Comparison of ENCODE assay signal across 7 mouse cellular contexts in the genomic region with DNA sequence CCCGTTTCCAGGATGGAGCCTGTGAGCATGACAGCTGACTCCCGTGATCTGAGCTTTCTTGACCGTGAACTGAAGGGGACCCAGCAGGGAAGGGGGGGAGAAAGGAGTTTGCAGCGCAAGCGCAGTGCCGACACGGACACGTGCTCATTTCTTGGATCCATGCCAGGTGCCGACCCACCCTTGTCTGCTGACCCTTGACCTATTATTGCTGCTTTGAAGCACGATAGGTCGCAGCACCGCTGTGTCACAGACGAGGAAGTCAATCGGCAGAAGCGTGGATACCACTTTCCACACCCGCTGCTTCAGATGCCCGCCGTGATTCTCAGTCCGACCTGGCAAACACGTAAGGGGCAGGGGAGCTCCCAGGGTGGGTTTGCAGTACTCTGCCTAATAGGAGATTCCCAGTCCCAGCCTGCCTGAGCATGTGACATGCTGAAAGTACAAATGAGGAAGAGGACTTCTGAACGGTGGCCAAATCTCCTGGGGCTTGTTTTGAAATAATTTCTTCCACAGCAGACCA. TPM values are rescaled to one million over a fixed set of nuclear protein-coding genes. Genes with fewer than 3 reads are reported as not detected.
DNase-seq lines count a peak whose midpoint lies in the region; ATAC-seq and TF ChIP-seq lines count a peak whose summit lies in the region.

No protein-coding gene starts in this region.

- no peak overlapping the region for H3K4me3 ChIP-seq in midbrain, embryonic 11.5 days (ENCODE audit: low read depth, low read length)
- no peak overlapping the region for H3K4me3 ChIP-seq in midbrain, embryonic 10.5 days
- no peak overlapping the region for H3K4me3 ChIP-seq in forebrain, postnatal 0 days (ENCODE audit: low read depth, low read length)
- H3K4me3 ChIP-seq in kidney, postnatal 0 days (replicated peaks; ENCODE audit: low read depth, low read length), result no peak overlapping the region
- H3K4me3 ChIP-seq in neural tube, embryonic 12.5 days, result no peak overlapping the region

- no peaks in the 10 kb centered on the region for H3K27me3 ChIP-seq in midbrain, embryonic 11.5 days (ENCODE audit: control insufficient read depth, insufficient read depth, low read length)
- H3K27me3 ChIP-seq in midbrain, embryonic 10.5 days (ENCODE audit: low read depth, poor library complexity, severe bottlenecking), result no peaks in the 10 kb centered on the region
- H3K27me3 ChIP-seq in forebrain, postnatal 0 days (ENCODE audit: insufficient read depth, low read length), result no peaks in the 10 kb centered on the region
- H3K27me3 ChIP-seq in kidney, postnatal 0 days (ENCODE audit: insufficient read depth, low read length), result no peaks in the 10 kb centered on the region
- no peaks in the 10 kb centered on the region for H3K27me3 ChIP-seq in neural tube, embryonic 12.5 days (replicated peaks)

- no peak for ATAC-seq in midbrain, embryonic 11.5 days (ENCODE audit: low FRiP score)
- peak; percentile 23; the same call in 1 of the 2 replicates for ATAC-seq in forebrain, postnatal 0 days
- peak; percentile 62; the same call in 1 of the 2 replicates for ATAC-seq in kidney, postnatal 0 days (replicated peaks; ENCODE audit: low FRiP score, low read depth)
- ATAC-seq in neural tube, embryonic 12.5 days (ENCODE audit: low FRiP score, low read depth), result peak; percentile 44

- H3K9ac ChIP-seq in midbrain, embryonic 11.5 days (ENCODE audit: low read length), result no peak overlapping the region
- H3K9ac ChIP-seq in forebrain, postnatal 0 days, result no peak overlapping the region
- no peak overlapping the region for H3K9ac ChIP-seq in kidney, postnatal 0 days (ENCODE audit: low read depth, low read length)
- H3K9ac ChIP-seq in neural tube, embryonic 12.5 days, result no peak overlapping the region

- 75% methylated on average over 21 of the region's 21 CpGs for WGBS in midbrain, embryonic 11.5 days
- 80% methylated on average over 21 of the region's 21 CpGs for WGBS in midbrain, embryonic 10.5 days
- 63% methylated on average over 21 of the region's 21 CpGs for WGBS in forebrain, postnatal 0 days
- WGBS in kidney, postnatal 0 days, result 47% methylated on average over 21 of the region's 21 CpGs
- WGBS in neural tube, embryonic 12.5 days, result 64% methylated on average over 21 of the region's 21 CpGs

- no peak overlapping the region for H3K4me2 ChIP-seq in midbrain, embryonic 11.5 days
- H3K4me2 ChIP-seq in forebrain, postnatal 0 days (ENCODE audit: low read depth), result peak overlapping the region; percentile 28; the same call in 1 of the 2 replicates
- peak overlapping the region; percentile 30 for H3K4me2 ChIP-seq in kidney, postnatal 0 days (ENCODE audit: low read length)
- H3K4me2 ChIP-seq in neural tube, embryonic 12.5 days (replicated peaks), result peak overlapping the region; percentile 45

- no peaks in the 10 kb centered on the region for H3K36me3 ChIP-seq in midbrain, embryonic 11.5 days (ENCODE audit: control insufficient read depth, insufficient read depth, low read length)
- no peaks in the 10 kb centered on the region for H3K36me3 ChIP-seq in midbrain, embryonic 10.5 days
- H3K36me3 ChIP-seq in forebrain, postnatal 0 days (ENCODE audit: insufficient read depth), result no peaks in the 10 kb centered on the region
- no peaks in the 10 kb centered on the region for H3K36me3 ChIP-seq in kidney, postnatal 0 days (ENCODE audit: insufficient read depth, low read length)
- H3K36me3 ChIP-seq in neural tube, embryonic 12.5 days, result no peaks in the 10 kb centered on the region

- TF ChIP-seq CTCF in forebrain, postnatal 0 days (IDR thresholded peaks at IDR 0.05; ENCODE audit: low read depth), result no peak
- TF ChIP-seq CTCF in kidney, postnatal 0 days (IDR thresholded peaks at IDR 0.05; ENCODE audit: low read depth), result no peak

- no peaks in the 10 kb centered on the region for H3K9me3 ChIP-seq in midbrain, embryonic 11.5 days (ENCODE audit: control insufficient read depth, low read length)
- no peaks in the 10 kb centered on the region for H3K9me3 ChIP-seq in midbrain, embryonic 10.5 days (replicated peaks)
- no peaks in the 10 kb centered on the region for H3K9me3 ChIP-seq in forebrain, postnatal 0 days (ENCODE audit: low read length)
- no peaks in the 10 kb centered on the region for H3K9me3 ChIP-seq in kidney, postnatal 0 days (replicated peaks; ENCODE audit: low read length)
- H3K9me3 ChIP-seq in neural tube, embryonic 12.5 days, result no peaks in the 10 kb centered on the region

- DNase-seq in midbrain, embryonic 11.5 days (ENCODE audit: low spot score, missing footprints), result peak; percentile 78
- DNase-seq in midbrain, embryonic 10.5 days (ENCODE audit: low spot score), result no peak
- peak; percentile 79 for DNase-seq in cerebellum, adult 9-10 months
- no peak for DNase-seq in forebrain, postnatal 0 days
- DNase-seq in kidney, postnatal 0 days (ENCODE audit: low spot score), result peak; percentile 37
- DNase-seq in natural killer cell, adult 2 months (ENCODE audit: low spot score in 2 of 2), result no peak

- no peaks in the 10 kb centered on the region for H3K4me1 ChIP-seq in midbrain, embryonic 11.5 days (ENCODE audit: control insufficient read depth, insufficient read depth, low read length)
- no peaks in the 10 kb centered on the region for H3K4me1 ChIP-seq in midbrain, embryonic 10.5 days
- H3K4me1 ChIP-seq in forebrain, postnatal 0 days (ENCODE audit: insufficient read depth), result no peaks in the 10 kb centered on the region
- no peaks in the 10 kb centered on the region for H3K4me1 ChIP-seq in kidney, postnatal 0 days (replicated peaks; ENCODE audit: insufficient read depth, low read length)
- H3K4me1 ChIP-seq in neural tube, embryonic 12.5 days, result no peaks in the 10 kb centered on the region; the same call in 1 of the 2 replicates

- no peak overlapping the region for H3K27ac ChIP-seq in midbrain, embryonic 11.5 days (ENCODE audit: low read depth, low read length)
- H3K27ac ChIP-seq in midbrain, embryonic 10.5 days (replicated peaks), result no peak overlapping the region
- no peak overlapping the region for H3K27ac ChIP-seq in forebrain, postnatal 0 days (ENCODE audit: low read depth, low read length)
- no peak overlapping the region; the same call in 1 of the 2 replicates for H3K27ac ChIP-seq in kidney, postnatal 0 days
- no peak overlapping the region for H3K27ac ChIP-seq in neural tube, embryonic 12.5 days

RNA-seq across cellular contexts. Expression of a gene that starts 15.9 kb away (rescaled TPM):
- polyA plus RNA-seq in midbrain, embryonic 11.5 days (2014; fragmentation: Nextera tagmentation; extraction: Ambion mirVana), result 6.1 and 7.5 TPM in 2 replicates
- 5.9 and 6.1 TPM in 2 replicates for polyA plus RNA-seq in midbrain, embryonic 10.5 days (2016; fragmentation: Nextera tagmentation; extraction: Ambion mirVana)
- 7.3 and 7.5 TPM in 2 replicates for total RNA-seq in forebrain, postnatal 0 days (2014; rRNA removed)
- polyA plus RNA-seq in forebrain, postnatal 0 days (2015; fragmentation: Nextera tagmentation; extraction: Ambion mirVana), result 13.3 and 17.0 TPM in 2 replicates
- polyA plus RNA-seq in kidney, postnatal 0 days (2015; fragmentation: Nextera tagmentation; extraction: Ambion mirVana), result 27.2 and 28.4 TPM in 2 replicates
- 8.4 and 8.6 TPM in 2 replicates for polyA plus RNA-seq in neural tube, embryonic 12.5 days (2016; fragmentation: Nextera tagmentation; extraction: Ambion mirVana)

RNA-seq across cellular contexts. Expression of a gene that starts 35.0 kb away (rescaled TPM):
- 33.3 and 34.0 TPM in 2 replicates for polyA plus RNA-seq in midbrain, embryonic 11.5 days (2014; fragmentation: Nextera tagmentation; extraction: Ambion mirVana)
- 26.8 and 28.2 TPM in 2 replicates for polyA plus RNA-seq in midbrain, embryonic 10.5 days (2016; fragmentation: Nextera tagmentation; extraction: Ambion mirVana)
- total RNA-seq in forebrain, postnatal 0 days (2014; rRNA removed), result 26.5 and 27.4 TPM in 2 replicates
- polyA plus RNA-seq in forebrain, postnatal 0 days (2015; fragmentation: Nextera tagmentation; extraction: Ambion mirVana), result 25.1 and 28.5 TPM in 2 replicates
- polyA plus RNA-seq in kidney, postnatal 0 days (2015; fragmentation: Nextera tagmentation; extraction: Ambion mirVana), result 37.6 and 41.1 TPM in 2 replicates
- polyA plus RNA-seq in neural tube, embryonic 12.5 days (2016; fragmentation: Nextera tagmentation; extraction: Ambion mirVana), result 30.4 and 32.8 TPM in 2 replicates

Comparison
In these comparisons a context has a peak if more than half of its experiments do, and no peak if none do; other contexts are left out.
1. DNase-seq: peak in midbrain, embryonic 11.5 days (single experiment), cerebellum, adult 9-10 months (single experiment) and kidney, postnatal 0 days (single experiment); none in midbrain, embryonic 10.5 days (single experiment), forebrain, postnatal 0 days (single experiment) and natural killer cell, adult 2 months (0 of 2).